Mouse (Mus musculus): ENCODE results near the gene Plpp2.

- no peak for TF ChIP-seq CTCF (IDR thresholded peaks at IDR 0.05; ENCODE audit: insufficient read depth, low read depth, low read length)
- no peak for TF ChIP-seq POLR2A (IDR thresholded peaks at IDR 0.05; ENCODE audit: insufficient read depth, low read depth, low read length)
These were observed 45.3 kb upstream of the Plpp2 start for GRCm38 (mm10) chr10:79578891-79579290.
